Mouse (Mus musculus) liver, embryonic 14.5 days (tissue): ENCODE measurements around the gene 1700028P14Rik.

Experiments used
- CTCF ChIP-seq: IDR thresholded peaks from 2 replicates; pipeline ENCODE4 v1.5.1; 2016; ENCODE audit warnings: antibody characterized with exemption, low read depth, control low read depth
- EP300 ChIP-seq: IDR thresholded peaks from 2 replicates; pipeline ENCODE4 v1.6.1; 2016; ENCODE audit warnings: antibody characterized with exemption, low read depth

DNA sequence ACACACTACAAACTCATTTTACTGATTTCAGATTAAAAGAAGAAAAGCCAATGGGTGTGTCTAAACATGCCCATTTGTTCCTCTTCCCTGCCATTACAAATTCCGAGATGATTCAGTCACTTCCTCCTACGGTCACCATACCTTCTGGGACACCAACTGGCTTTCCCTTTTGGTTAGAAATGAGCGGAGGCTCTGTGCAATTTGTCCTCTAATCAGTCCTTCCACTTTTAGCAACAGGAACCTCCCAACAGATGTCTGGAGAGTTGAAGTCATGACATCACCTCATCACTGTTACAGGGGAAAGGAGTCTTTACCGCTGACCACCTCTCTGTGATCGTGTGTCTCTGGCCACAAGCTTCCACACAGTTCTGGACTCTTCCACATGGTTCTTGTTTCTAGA is 132.0 kb downstream of the 1700028P14Rik start:
- TF ChIP-seq CTCF (no peak), EP300 (no peak)
